Mouse (Mus musculus) brown adipose tissue, adult 24 weeks (tissue): ENCODE measurements around the gene Ppp3ca. TPM values are rescaled to one million over a fixed set of nuclear protein-coding genes. Genes with fewer than 3 reads are reported as not detected.

Source experiments
- H3K27ac ChIP-seq: fragments of 200-500 bp; replicated peaks from 2 replicates; pipeline ENCODE4 v1.5.1; 2012; ENCODE audit warnings: low read depth, mild to moderate bottlenecking, low read length
- H3K4me1 ChIP-seq: fragments of 200-500 bp; 2 replicates; pipeline ENCODE4 v1.6.1; 2012; ENCODE audit warnings: low read length, mixed read lengths; ENCODE audit not compliant: control insufficient read depth, insufficient read depth, insufficient read length
- H3K4me3 ChIP-seq: fragments of 200-500 bp; 2 replicates; pipeline ENCODE4 v1.5.1; 2012; ENCODE audit warnings: low read depth, mild to moderate bottlenecking, low read length, moderate library complexity; ENCODE audit not compliant: insufficient read depth
- polyA plus RNA-seq: library from polyadenylated mRNA; stranded (reverse); fragments of >200 nt; gene quantifications from 2 replicates; pipeline ENCODE4 v1.2.4, GENCODE M21; 2012; ENCODE audit not compliant: missing spikeins, insufficient read depth, insufficient read length

Ppp3ca gene
- polyA plus RNA-seq, 1 experiment, result 29.3 TPM

GRCm38 (mm10) chr3:136821039-136821438, 151.1 kb downstream of the Ppp3ca start:
- Histone ChIP-seq H3K4me3 (no peak overlapping the region), H3K4me1 (no peaks in the 10 kb centered on the region), H3K27ac (no peak overlapping the region)

- no peak overlapping the region for H3K4me3 ChIP-seq
- no peaks in the 10 kb centered on the region for H3K4me1 ChIP-seq
- H3K27ac ChIP-seq, result no peak overlapping the region
Measured at GRCm38 (mm10) chr3:136821993-136822392, 152.1 kb downstream of the Ppp3ca start.

GRCm38 (mm10) chr3:136822431-136822830, 152.5 kb downstream of the Ppp3ca start:
- no peaks in the 10 kb centered on the region for H3K4me1 ChIP-seq
- H3K4me3 ChIP-seq, result no peak overlapping the region

GRCm38 (mm10) chr3:136828451-136828850, 158.5 kb downstream of the Ppp3ca start:
- H3K4me1 ChIP-seq, result 0 out of 2 replicates have a peak, but pooled peaks cover 3% of the 10 kb centered on the region
- H3K27ac ChIP-seq, result no peak overlapping the region
- no peak overlapping the region for H3K4me3 ChIP-seq

More at GRCm38 (mm10) chr3:136822431-136822830, 152.5 kb downstream of the Ppp3ca start:
- H3K27ac ChIP-seq, result no peak overlapping the region

GRCm38 (mm10) chr3:136829109-136829508, 159.2 kb downstream of the Ppp3ca start:
- Histone ChIP-seq H3K4me1 (0 out of 2 replicates have a peak, but pooled peaks cover 6% of the 10 kb centered on the region), H3K4me3 (no peak overlapping the region), H3K27ac (no peak overlapping the region)

- no peak overlapping the region for H3K4me3 ChIP-seq
- H3K4me1 ChIP-seq, result 0 out of 2 replicates have a peak, but pooled peaks cover 8% of the 10 kb centered on the region
- no peak overlapping the region for H3K27ac ChIP-seq
Measured at GRCm38 (mm10) chr3:136830687-136831220, 160.8 kb downstream of the Ppp3ca start.

- H3K4me1 ChIP-seq, result peaks cover 11% of the 10 kb centered on the region; the same call in 1 of the 2 replicates
- no peak overlapping the region for H3K4me3 ChIP-seq
- H3K27ac ChIP-seq, result no peak overlapping the region
Measured at GRCm38 (mm10) chr3:136833003-136833745, 163.2 kb downstream of the Ppp3ca start.

GRCm38 (mm10) chr3:136833893-136834292, 164.0 kb downstream of the Ppp3ca start:
- no peak overlapping the region for H3K4me3 ChIP-seq
- H3K27ac ChIP-seq, result 0 out of 2 replicates have a peak overlapping the region, but pooled peaks have one; percentile 16
- H3K4me1 ChIP-seq, result peaks cover 11% of the 10 kb centered on the region; the same call in 1 of the 2 replicates

- Histone ChIP-seq H3K4me3 (no peak overlapping the region), H3K27ac (no peak overlapping the region), H3K4me1 (peaks cover 11% of the 10 kb centered on the region; the same call in 1 of the 2 replicates)
Measured at GRCm38 (mm10) chr3:136835851-136836250, 165.9 kb downstream of the Ppp3ca start.

GRCm38 (mm10) chr3:136836319-136837193, 166.6 kb downstream of the Ppp3ca start:
- Histone ChIP-seq H3K4me3 (no peak overlapping the region), H3K4me1 (peaks cover 11% of the 10 kb centered on the region; the same call in 1 of the 2 replicates), H3K27ac (no peak overlapping the region)

GRCm38 (mm10) chr3:136837589-136837988, 167.7 kb downstream of the Ppp3ca start:
- Histone ChIP-seq H3K4me1 (peaks cover 11% of the 10 kb centered on the region; the same call in 1 of the 2 replicates), H3K4me3 (no peak overlapping the region), H3K27ac (no peak overlapping the region)

- peaks cover 2% of the 10 kb centered on the region; the same call in 1 of the 2 replicates for H3K4me1 ChIP-seq
- H3K4me3 ChIP-seq, result no peak overlapping the region
- H3K27ac ChIP-seq, result no peak overlapping the region
Measured at GRCm38 (mm10) chr3:136841282-136841681, 171.4 kb downstream of the Ppp3ca start.

- no peak overlapping the region for H3K27ac ChIP-seq
- H3K4me3 ChIP-seq, result no peak overlapping the region
- H3K4me1 ChIP-seq, result no peaks in the 10 kb centered on the region
Measured at GRCm38 (mm10) chr3:136842384-136842783, 172.5 kb downstream of the Ppp3ca start.

- H3K27ac ChIP-seq, result no peak overlapping the region
- H3K4me3 ChIP-seq, result no peak overlapping the region
Measured at GRCm38 (mm10) chr3:136843811-136844491, 174.0 kb downstream of the Ppp3ca start.

More at GRCm38 (mm10) chr3:136843811-136844491, 174.0 kb downstream of the Ppp3ca start:
- H3K4me1 ChIP-seq, result no peaks in the 10 kb centered on the region
